In the genomic region with DNA sequence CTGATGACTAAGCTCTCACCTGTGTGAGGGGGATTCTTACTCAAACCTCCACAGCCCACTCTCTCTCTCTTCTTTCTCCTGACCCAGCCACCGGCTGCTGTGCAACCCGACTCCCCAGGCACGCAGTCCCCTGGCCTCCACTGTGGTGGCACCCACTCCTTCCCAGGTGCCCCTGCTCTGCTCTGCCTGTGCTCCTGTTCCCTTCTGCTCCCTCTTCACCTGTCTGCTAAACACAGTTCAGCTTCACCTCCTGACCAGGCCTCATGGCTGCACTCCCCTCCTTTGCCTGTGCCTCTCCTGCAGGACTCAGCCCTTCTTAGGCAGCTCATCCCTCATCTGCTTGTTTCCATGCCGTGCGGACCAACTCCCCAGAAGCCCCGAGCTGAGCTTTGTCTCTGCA, we compare ENCODE assay signal across 19 mouse cellular contexts.
"Had no signal": no experiment of that assay in that cellular context is flagged by ENCODE, and none has a peak within 500 bp of the region (broad histone marks: within the 10 kb centered on the region; RNA-seq: fewer than 3 reads in every experiment).

No protein-coding gene starts in this region.

- H3K9me3 ChIP-seq: limb, embryonic 10.5 days; limb, embryonic 13.5 days; liver, embryonic 13.5 days; neural tube, embryonic 13.5 days had no signal

- H3K9ac ChIP-seq: limb, embryonic 13.5 days; liver, embryonic 13.5 days; lung, embryonic 14.5 days; neural tube, embryonic 13.5 days had no signal

- H3K27ac ChIP-seq: kidney, postnatal 0 days; layer of hippocampus, adult 2 months; limb, embryonic 10.5 days; limb, embryonic 13.5 days; liver, embryonic 13.5 days; macrophage had no signal

- DNase-seq: kidney, adult 2 months; kidney, postnatal 25 days; layer of hippocampus, adult 9-11 months; liver, embryonic 13.5 days; lung, embryonic 14.5 days; retina, postnatal 1 day; right cerebral cortex, postnatal 14 days; thymus, postnatal 36 days had no signal

- H3K4me3 ChIP-seq: layer of hippocampus, adult 2 months; limb, embryonic 10.5 days; limb, embryonic 13.5 days; liver, embryonic 13.5 days; myocyte; neural tube, embryonic 13.5 days had no signal

- ATAC-seq: intestine, postnatal 0 days; lung, postnatal 0 days; midbrain, embryonic 16.5 days had no signal

- H3K36me3 ChIP-seq: limb, embryonic 13.5 days; neural tube, embryonic 13.5 days had no signal

- H3K4me2 ChIP-seq: limb, embryonic 13.5 days; liver, embryonic 13.5 days; lung, embryonic 14.5 days; midbrain, embryonic 11.5 days; neural tube, embryonic 13.5 days had no signal

- H3K4me1 ChIP-seq: neural tube, embryonic 13.5 days had no signal

- H3K27me3 ChIP-seq: limb, embryonic 13.5 days; liver, embryonic 13.5 days; neural tube, embryonic 13.5 days had no signal
